Mouse (Mus musculus) ES-E14 (cell line): ENCODE data around the gene Fam83f.

Source experiments
- CHD2 ChIP-seq: IDR thresholded peaks from 2 replicates; pipeline ENCODE4 v1.6.1; 2014; ENCODE audit warnings: mild to moderate bottlenecking, low read depth, low read length, inconsistent platforms
- HCFC1 ChIP-seq: IDR thresholded peaks from 2 replicates; pipeline ENCODE4 v1.6.1; 2012; ENCODE audit warnings: low read length, inconsistent platforms, borderline replicate concordance; ENCODE audit not compliant: insufficient read depth
- MAFK ChIP-seq: IDR thresholded peaks from 2 replicates; pipeline ENCODE4 v1.6.1; 2014; ENCODE audit warnings: mild to moderate bottlenecking, low read depth, low read length, inconsistent platforms; ENCODE audit not compliant: insufficient read depth
- ZC3H11A ChIP-seq: IDR thresholded peaks from 2 replicates; pipeline ENCODE4 v1.6.1; 2012; ENCODE audit warnings: low read depth, mild to moderate bottlenecking, inconsistent platforms, low read length, borderline replicate concordance
- ZNF384 ChIP-seq: IDR thresholded peaks from 2 replicates; pipeline ENCODE4 v1.6.1; 2012; ENCODE audit warnings: low read depth, low read length, inconsistent platforms

DNA sequence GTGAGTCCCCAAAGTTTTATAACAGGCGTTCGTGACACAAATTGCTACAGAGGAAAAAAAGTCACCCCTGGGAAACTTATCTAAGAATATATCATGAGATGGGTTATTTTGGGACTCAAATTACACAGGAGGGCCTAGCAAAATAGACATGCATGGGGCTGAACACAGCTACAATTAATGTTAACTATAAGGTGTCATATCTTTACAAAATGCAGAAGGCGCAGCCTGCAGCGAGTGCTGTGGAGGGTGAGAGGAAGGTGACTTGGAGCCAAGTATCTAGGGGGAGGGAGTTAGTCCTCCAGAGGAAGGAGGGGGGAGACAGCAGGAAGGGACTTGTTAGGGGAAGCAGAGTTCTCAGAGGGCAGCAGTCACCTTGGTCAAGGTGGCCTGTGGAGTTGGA lies 7.2 kb upstream of the Fam83f start:
- TF ChIP-seq CHD2 = no peak
- TF ChIP-seq MAFK = no peak
- no peak for TF ChIP-seq HCFC1
- TF ChIP-seq ZNF384 = no peak
- no peak for TF ChIP-seq ZC3H11A
